Mouse (Mus musculus) heart, postnatal 25 days (tissue): ENCODE data around the gene Tmem45b. TPM values are rescaled to one million over a fixed set of nuclear protein-coding genes. Genes with fewer than 3 reads are reported as not detected.

Experiments
- DNase-seq: peaks from one replicate; pipeline ENCODE4 v3.0.0; 2022; ENCODE audit warnings: low spot score
- intact Hi-C: fragments of 180-260 bp; cut with DNase I; formaldehyde crosslinking; loops from one replicate; pipeline ENCODE4 v1.15.1; 2025
- total RNA-seq, 2 experiments: library from RNA; stranded (reverse); gene quantifications; 2 replicates each; pipeline ENCODE4 v1.2.3; 2021

Gene Tmem45b
- total RNA-seq, 2 experiments from 2014 or later, result 0.36 to 1.0 TPM

DNA sequence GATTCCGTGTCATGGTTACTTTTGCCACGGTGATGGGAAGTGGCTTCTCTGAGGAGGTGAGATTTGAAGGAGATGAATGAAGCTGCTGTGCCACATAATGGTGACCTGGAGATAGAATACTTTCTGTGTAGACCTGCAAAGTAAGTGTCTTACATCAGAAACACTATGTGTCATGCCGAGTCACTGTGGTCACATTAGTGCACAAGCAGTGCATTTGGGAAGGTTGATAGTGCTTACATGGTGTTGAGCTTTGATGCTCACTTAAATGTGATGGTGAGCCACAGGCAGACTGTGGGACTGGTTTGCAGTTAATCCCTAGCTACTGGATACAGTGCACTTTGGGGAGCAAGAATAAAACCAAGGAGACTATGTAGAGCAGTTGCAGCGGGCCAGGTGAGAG, 52.1 kb downstream of the Tmem45b start:
- intact Hi-C loops, result loop anchor here (10.0 kb wide), 1 partner anchor 133 kb away; no protein-coding TSS in a partner anchor

GRCm38 (mm10) chr9:31405217-31405616, 59.0 kb downstream of the Tmem45b start:
- no peak for DNase-seq
- intact Hi-C loops, result no loop called here

More for the DNA sequence above, 52.1 kb downstream of the Tmem45b start:
- DNase-seq, result no peak

DNA sequence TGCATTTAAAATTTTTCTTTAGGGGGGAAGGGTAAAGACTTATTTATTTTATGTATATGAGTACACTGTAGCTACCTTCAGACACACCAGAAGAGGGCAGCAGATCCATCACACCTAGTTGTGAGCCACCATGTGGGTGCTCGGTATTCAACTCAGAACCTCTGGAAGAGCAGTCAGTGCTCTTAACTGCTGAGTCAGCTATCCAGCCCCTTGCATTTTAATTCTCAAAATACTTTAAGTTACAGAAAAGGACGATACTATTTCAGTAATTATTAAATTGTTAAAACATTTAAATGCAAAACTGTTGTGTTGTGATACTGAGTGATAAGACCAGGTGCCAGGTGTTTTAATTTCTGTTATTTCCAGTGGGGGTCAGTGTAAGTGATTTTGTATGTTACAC, 60.0 kb downstream of the Tmem45b start:
- no peak for DNase-seq
- intact Hi-C loops, result no loop called here

DNA sequence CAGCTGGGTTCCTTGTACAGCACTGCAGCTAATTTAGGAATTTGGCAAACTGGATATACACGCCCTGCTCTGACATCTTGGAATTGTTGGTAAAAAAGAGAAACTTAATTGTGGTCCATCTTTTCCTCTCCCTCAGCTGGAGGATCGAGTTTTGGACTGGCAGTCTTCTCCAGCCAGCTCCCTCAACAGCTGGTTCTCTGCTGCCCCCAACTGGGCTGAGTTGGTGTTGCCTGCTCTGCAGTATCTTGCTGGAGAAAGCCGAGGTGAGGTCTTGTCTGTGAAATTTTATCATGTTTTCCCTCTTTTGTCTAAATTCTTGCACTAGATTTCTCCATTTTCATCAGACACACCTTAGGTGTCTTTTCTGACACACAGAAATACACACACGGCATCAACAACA, 63.8 kb downstream of the Tmem45b start:
- no peak for DNase-seq
- intact Hi-C loops, result no loop called here

DNA sequence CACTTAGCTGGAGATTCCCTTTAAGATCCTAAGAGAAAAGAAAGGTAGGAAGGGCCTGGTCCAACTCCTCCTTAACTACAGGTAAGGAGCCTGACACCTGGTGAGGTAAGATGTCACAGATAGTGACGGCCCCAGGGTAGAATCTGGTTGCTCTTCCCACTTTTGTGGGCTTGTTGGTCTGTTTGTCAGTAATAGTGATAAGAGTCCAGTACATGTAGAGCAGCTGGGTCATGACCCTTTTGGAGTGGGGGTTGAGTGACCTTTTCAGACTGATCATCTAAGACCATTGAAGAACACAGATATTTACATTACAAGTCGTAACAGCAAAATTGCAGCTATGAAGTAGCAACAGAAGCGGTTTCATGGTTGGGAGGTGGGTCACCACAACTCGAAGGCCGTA, 77.1 kb downstream of the Tmem45b start:
- intact Hi-C loops, result no loop called here
- DNase-seq, result no peak

GRCm38 (mm10) chr9:31386368-31387180, 77.7 kb downstream of the Tmem45b start:
- no peak for DNase-seq
- intact Hi-C loops, result no loop called here

GRCm38 (mm10) chr9:31385947-31386354, 78.3 kb downstream of the Tmem45b start, which contains the start of gene Nfrkb:
Gene Nfrkb, plus strand, starts transcription at chr9:31386192.
- peak; percentile 85 for DNase-seq
- intact Hi-C loops, result no loop called here

GRCm38 (mm10) chr9:31385500-31385869, 78.8 kb downstream of the Tmem45b start:
- no peak for DNase-seq
- intact Hi-C loops, result no loop called here

DNA sequence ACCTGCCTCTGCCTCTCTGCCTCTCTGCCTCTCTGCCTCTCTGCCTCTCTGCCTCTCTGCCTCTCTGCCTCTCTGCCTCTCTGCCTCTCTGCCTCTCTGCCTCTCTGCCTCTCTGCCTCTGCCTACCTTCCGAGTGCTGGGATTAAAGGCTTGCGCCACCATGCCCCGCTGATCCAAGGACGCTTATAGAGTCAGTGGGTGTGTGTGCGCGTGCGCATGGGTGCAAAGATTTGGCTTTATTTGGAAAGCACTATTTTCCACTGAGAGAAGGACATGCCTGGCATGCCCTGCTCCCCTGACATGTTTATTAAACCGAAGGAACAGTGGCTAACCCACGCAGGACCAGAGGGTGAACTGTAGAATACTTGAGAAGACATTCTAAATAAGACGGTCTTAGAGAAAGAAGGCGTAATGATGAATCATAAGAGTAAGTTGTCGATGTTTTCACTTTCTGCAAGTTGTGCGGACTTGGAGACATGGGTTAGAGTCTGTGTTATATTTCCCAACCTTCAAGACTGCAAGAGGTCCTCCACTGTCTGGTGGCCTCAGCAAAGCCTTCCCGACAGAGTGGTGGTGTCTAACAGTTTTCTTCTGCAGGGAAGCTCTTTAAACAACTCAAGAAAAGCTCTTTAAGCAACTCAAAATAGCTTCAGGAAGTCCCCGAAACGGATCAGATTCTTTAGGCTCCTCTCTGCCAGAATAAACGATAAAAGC, 79.3 kb downstream of the Tmem45b start:
- intact Hi-C loops, result no loop called here
- no peak for DNase-seq

- DNase-seq, result no peak
- intact Hi-C loops, result no loop called here
These were observed 87.6 kb downstream of the Tmem45b start for GRCm38 (mm10) chr9:31376661-31377060.

Other genes starting within 250 kb of the Tmem45b start
- 1 to 10 TPM; 5.1 to 5.4 TPM for gene Prdm10, start 183.9 kb downstream of the Tmem45b start, total RNA-seq
- gene Nfrkb, start 78.3 kb downstream of the Tmem45b start, total RNA-seq, result 10 to 100 TPM in 1 of 2 experiments, 1 to 10 TPM in 1; 8.8 to 11.4 TPM